Comparison of ENCODE assay signal across 12 mouse cellular contexts in the genomic region with DNA sequence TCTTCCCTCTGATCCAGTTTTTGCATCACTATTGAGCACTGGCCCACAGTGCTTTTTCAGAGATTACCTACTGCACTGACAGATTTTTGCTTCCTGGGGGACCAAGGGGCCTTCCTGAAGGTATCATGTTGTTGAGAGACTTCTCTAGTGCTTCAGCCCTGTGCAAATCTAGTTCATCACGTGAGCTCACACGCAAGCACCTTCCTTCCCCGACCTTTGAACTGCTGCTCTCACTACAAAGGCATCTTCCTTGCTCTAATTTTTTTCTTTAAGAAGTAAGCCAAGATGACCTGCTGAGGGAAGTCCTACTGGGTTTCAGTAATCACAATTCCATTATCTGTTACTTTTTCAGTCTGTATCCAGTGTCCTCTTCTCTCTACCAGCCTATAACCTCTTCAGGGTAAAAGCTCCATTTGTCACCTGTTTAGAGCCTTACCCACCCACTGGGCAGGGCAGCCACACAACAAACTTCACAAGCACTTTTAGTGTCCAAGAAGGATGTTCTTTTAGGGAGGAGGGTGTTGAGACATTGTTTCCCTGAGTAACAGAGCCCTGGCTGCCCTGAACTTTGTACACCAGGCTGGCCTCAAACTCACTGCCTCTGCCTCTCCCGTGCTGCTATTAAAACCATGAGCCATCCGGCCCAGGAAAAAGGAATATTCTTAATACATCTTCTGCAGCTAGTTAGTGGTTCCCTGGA.
A peak's percentile ranks its signal among the peaks of the same experiment; 100 is the strongest.
DNase-seq lines count a peak whose midpoint lies in the region; ATAC-seq and TF ChIP-seq lines count a peak whose summit lies in the region.
"Had no signal": no experiment of that assay in that cellular context is flagged by ENCODE, and none has a peak within 500 bp of the region (broad histone marks: within the 10 kb centered on the region; RNA-seq: fewer than 3 reads in every experiment).

No protein-coding gene starts in this region.

- no peak overlapping the region for H3K9ac ChIP-seq in midbrain, embryonic 16.5 days (ENCODE audit: low read depth, low read length)
- H3K9ac ChIP-seq in forebrain, postnatal 0 days: no peak overlapping the region
- H3K9ac ChIP-seq: hindbrain, embryonic 15.5 days; midbrain, embryonic 12.5 days had no signal

- H3K27ac ChIP-seq in midbrain, embryonic 16.5 days (ENCODE audit: low read length): no peak overlapping the region
- H3K27ac ChIP-seq in forebrain, postnatal 0 days (ENCODE audit: low read depth, low read length): no peak overlapping the region
- H3K27ac ChIP-seq: hindbrain, embryonic 15.5 days; midbrain, embryonic 12.5 days; stomach, postnatal 0 days had no signal

- H3K4me2 ChIP-seq in midbrain, embryonic 16.5 days (ENCODE audit: low read length): no peak overlapping the region
- no peak overlapping the region for H3K4me2 ChIP-seq in forebrain, postnatal 0 days (ENCODE audit: low read depth)
- H3K4me2 ChIP-seq: hindbrain, embryonic 15.5 days; midbrain, embryonic 12.5 days had no signal

- peaks cover 21% of the 10 kb centered on the region for H3K4me1 ChIP-seq in midbrain, embryonic 16.5 days (ENCODE audit: control insufficient read depth, insufficient read depth, low read length)
- no peaks in the 10 kb centered on the region for H3K4me1 ChIP-seq in forebrain, postnatal 0 days (ENCODE audit: insufficient read depth)

- no peaks in the 10 kb centered on the region for H3K9me3 ChIP-seq in midbrain, embryonic 16.5 days (replicated peaks; ENCODE audit: control insufficient read depth, low read length, poor library complexity, severe bottlenecking)
- no peaks in the 10 kb centered on the region for H3K9me3 ChIP-seq in forebrain, postnatal 0 days (ENCODE audit: low read length)
- H3K9me3 ChIP-seq: hindbrain, embryonic 15.5 days; midbrain, embryonic 12.5 days had no signal

- ATAC-seq in inflammation-experienced regulatory T-cells, adult 6 months: peak; percentile 29
- ATAC-seq in midbrain, embryonic 16.5 days: no peak
- ATAC-seq in forebrain, postnatal 0 days: no peak

- H3K27me3 ChIP-seq in midbrain, embryonic 16.5 days (ENCODE audit: control insufficient read depth, insufficient read depth, low read depth, low read length): no peaks in the 10 kb centered on the region
- H3K27me3 ChIP-seq in forebrain, postnatal 0 days (ENCODE audit: insufficient read depth, low read length): no peaks in the 10 kb centered on the region
- H3K27me3 ChIP-seq: hindbrain, embryonic 15.5 days; midbrain, embryonic 12.5 days had no signal

- no peaks in the 10 kb centered on the region for H3K36me3 ChIP-seq in midbrain, embryonic 16.5 days (ENCODE audit: control insufficient read depth, insufficient read depth, low read length)
- H3K36me3 ChIP-seq in forebrain, postnatal 0 days (ENCODE audit: insufficient read depth): no peaks in the 10 kb centered on the region
- H3K36me3 ChIP-seq: hindbrain, embryonic 15.5 days; midbrain, embryonic 12.5 days had no signal

- 64% methylated on average over 5 of the region's 5 CpGs for WGBS in midbrain, embryonic 16.5 days
- WGBS in forebrain, postnatal 0 days: 78% methylated on average over 5 of the region's 5 CpGs

- H3K4me3 ChIP-seq in midbrain, embryonic 16.5 days (ENCODE audit: low read depth, low read length): no peak overlapping the region
- H3K4me3 ChIP-seq in forebrain, postnatal 0 days (ENCODE audit: low read depth, low read length): no peak overlapping the region
- H3K4me3 ChIP-seq: hindbrain, embryonic 15.5 days; midbrain, embryonic 12.5 days had no signal

- DNase-seq in kidney, adult 11 months: peak; percentile 67
- no peak for DNase-seq in kidney, postnatal 10 days
- peak; percentile 33 for DNase-seq in CD4-positive, CD25-positive, alpha-beta regulatory T cell, adult 2 months (ENCODE audit: low read depth, low spot score)
- DNase-seq in kidney, postnatal 36 days: peak; percentile 61 to 74
- DNase-seq in forebrain, postnatal 0 days: no peak
- DNase-seq: gastrocnemius, postnatal 14 days; right cerebral cortex, postnatal 4 days had no signal

- TF ChIP-seq CTCF in forebrain, postnatal 0 days (IDR thresholded peaks at IDR 0.05; ENCODE audit: low read depth): no peak

Comparison
In these comparisons a context has a peak if more than half of its experiments do, and no peak if none do; other contexts are left out.
1. DNase-seq: peak in kidney, adult 11 months (single experiment), CD4-positive, CD25-positive, alpha-beta regulatory T cell, adult 2 months (single experiment) and kidney, postnatal 36 days (2 of 2); none in kidney, postnatal 10 days (single experiment) and forebrain, postnatal 0 days (single experiment).